Mouse (Mus musculus) liver, embryonic 16.5 days (tissue): Measurements from ENCODE around the gene Gabrr3. TPM values are rescaled to one million over a fixed set of nuclear protein-coding genes. Genes with fewer than 3 reads are reported as not detected.

ENCODE experiments used
- ATAC-seq: fragments of 200-750 bp; cut with Nextera tagmentation; 2 replicates; pipeline ENCODE4 v1.8.0; 2017; ENCODE audit warnings: low read depth, mild to moderate bottlenecking, moderate number of reproducible peaks, moderate library complexity
- H3K27ac ChIP-seq: fragments of 300-500 bp; sonication (generic); 2 replicates; pipeline ENCODE4 v1.5.1; 2014; ENCODE audit warnings: mild to moderate bottlenecking, low read length
- H3K27me3 ChIP-seq: fragments of 300-500 bp; sonication (generic); 2 replicates; pipeline ENCODE4 v1.6.1; 2014; ENCODE audit warnings: low read depth, low read length, mixed read lengths; ENCODE audit not compliant: control insufficient read depth, insufficient read depth
- H3K36me3 ChIP-seq: fragments of 300-500 bp; sonication (generic); 2 replicates; pipeline ENCODE4 v1.6.1; 2014; ENCODE audit warnings: mild to moderate bottlenecking; ENCODE audit not compliant: control insufficient read depth, insufficient read depth
- H3K4me1 ChIP-seq: fragments of 300-500 bp; sonication (generic); 2 replicates; pipeline ENCODE4 v1.6.1; 2014; ENCODE audit warnings: low read depth, low read length, mixed read lengths; ENCODE audit not compliant: control insufficient read depth
- H3K4me2 ChIP-seq: fragments of 300-500 bp; sonication (generic); 2 replicates; pipeline ENCODE4 v1.6.1; 2014; ENCODE audit warnings: low read depth, low read length, mixed read lengths
- H3K4me3 ChIP-seq: fragments of 300-500 bp; sonication (generic); 2 replicates; pipeline ENCODE4 v1.5.1; 2014; ENCODE audit warnings: low read depth, mild to moderate bottlenecking, low read length
- H3K9ac ChIP-seq: fragments of 300-500 bp; sonication (generic); 2 replicates; pipeline ENCODE4 v1.6.1; 2014; ENCODE audit warnings: low read depth, low read length
- H3K9me3 ChIP-seq: fragments of 300-500 bp; sonication (generic); replicated peaks from 2 replicates; pipeline ENCODE4 v1.6.1; 2016; ENCODE audit warnings: low read length; ENCODE audit not compliant: control insufficient read depth
- WGBS: fragments of 180-500 bp; shearing (Covaris S2); extraction: QIAGEN DNeasy Blood & Tissue Kit; methylation state at CpG from one replicate; pipeline ENCODE4 v1.1.7; 2014; ENCODE audit not compliant: insufficient replicate concordance; 5-methylcytosine and 5-hydroxymethylcytosine counted together
- polyA plus RNA-seq: library from polyadenylated mRNA; unstranded; fragments of >200 nt; fragmentation: Nextera tagmentation; extraction: Ambion mirVana; gene quantifications from 2 replicates; pipeline ENCODE4 v1.2.1, GENCODE M21; 2015

The Gabrr3 gene
- polyA plus RNA-seq, 1 experiment from 2014 or later: not detected

DNA sequence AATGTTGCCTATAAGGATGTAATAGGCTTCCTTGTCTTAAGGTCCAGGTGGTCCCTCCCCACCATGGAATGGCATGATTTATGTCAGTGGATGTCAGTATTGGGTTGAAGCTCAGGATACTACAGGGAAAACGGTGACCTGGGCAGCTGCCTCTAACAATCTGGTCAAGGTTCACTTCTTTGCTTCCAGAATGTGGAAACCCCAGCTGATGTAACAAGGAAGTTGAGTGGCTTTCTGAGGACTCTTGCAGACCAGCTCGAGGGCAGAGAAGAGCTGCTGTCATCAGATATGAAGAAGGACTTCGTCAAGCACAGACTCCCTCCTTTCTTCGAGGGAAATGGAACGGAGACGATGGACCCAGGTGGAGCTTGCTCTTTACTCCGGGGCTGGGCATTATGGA is 80.1 kb downstream of the Gabrr3 start:
- 60% methylated on average over 7 of the region's 7 CpGs for WGBS
- H3K4me2 ChIP-seq: no peak overlapping the region
- no peak overlapping the region for H3K9ac ChIP-seq
- peaks cover 24% of the 10 kb centered on the region for H3K36me3 ChIP-seq
- H3K4me3 ChIP-seq: no peak overlapping the region
- ATAC-seq: no peak
- H3K27me3 ChIP-seq: no peaks in the 10 kb centered on the region
- H3K9me3 ChIP-seq: no peaks in the 10 kb centered on the region
- no peak overlapping the region for H3K27ac ChIP-seq
- H3K4me1 ChIP-seq: no peaks in the 10 kb centered on the region

DNA sequence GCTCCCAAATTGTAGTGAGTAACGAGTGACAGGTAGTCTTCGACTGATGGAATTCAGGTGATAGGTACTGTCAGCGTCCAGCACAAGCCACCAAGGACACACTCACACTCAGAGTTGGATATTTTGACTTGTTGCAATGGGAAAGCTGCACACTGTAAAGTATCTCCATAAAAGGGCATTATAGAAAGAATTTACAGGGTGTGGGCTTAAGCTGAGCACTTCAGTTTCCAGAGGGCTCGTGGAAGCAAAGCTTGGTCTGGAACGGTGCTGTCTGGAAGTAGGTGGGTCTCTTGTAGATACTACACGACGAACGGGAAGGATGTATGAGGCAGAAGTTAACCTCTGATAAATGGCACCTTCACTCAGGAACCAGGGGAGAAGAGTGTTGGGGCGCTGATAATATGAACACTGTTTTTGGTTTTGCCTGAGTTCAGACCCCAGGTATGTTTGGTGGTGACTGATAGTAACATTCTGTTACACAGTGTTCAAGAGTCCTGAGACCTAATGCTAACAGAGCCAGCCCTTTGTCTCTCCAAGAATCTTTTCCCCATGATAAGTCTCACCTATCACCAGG is 80.9 kb downstream of the Gabrr3 start:
- Histone ChIP-seq H3K4me1 (no peaks in the 10 kb centered on the region), H3K9ac (no peak overlapping the region), H3K27ac (no peak overlapping the region), H3K36me3 (peaks cover 22% of the 10 kb centered on the region), H3K4me3 (no peak overlapping the region), H3K4me2 (no peak overlapping the region), H3K27me3 (no peaks in the 10 kb centered on the region), H3K9me3 (no peaks in the 10 kb centered on the region)
- peak; percentile 37 for ATAC-seq
- 50% methylated on average over 9 of the region's 9 CpGs for WGBS

DNA sequence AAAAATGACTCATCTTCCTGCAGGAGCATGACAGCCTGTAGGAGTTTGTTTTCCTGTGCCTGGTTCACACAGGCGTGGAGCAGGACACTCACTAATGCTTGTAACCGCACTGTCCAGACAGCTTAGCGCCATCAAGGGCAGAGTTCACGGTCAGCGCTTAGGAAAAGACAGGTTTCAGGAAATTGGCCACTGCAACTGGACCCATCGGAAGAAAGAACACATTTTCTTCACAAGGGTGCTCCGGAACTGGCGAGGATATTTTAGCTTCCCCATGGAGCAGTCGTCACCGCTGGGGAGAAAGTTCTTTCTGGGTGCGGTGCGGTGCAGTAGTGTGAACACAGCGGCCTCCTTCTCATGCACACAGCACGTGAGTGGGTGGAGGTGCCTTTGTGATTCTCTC is 86.1 kb downstream of the Gabrr3 start:
- WGBS: 86% methylated on average over 14 of the region's 14 CpGs
- H3K27ac ChIP-seq: no peak overlapping the region
- no peak for ATAC-seq
- no peaks in the 10 kb centered on the region for H3K27me3 ChIP-seq
- H3K9me3 ChIP-seq: no peaks in the 10 kb centered on the region
- peaks cover 14% of the 10 kb centered on the region for H3K36me3 ChIP-seq
- no peak overlapping the region for H3K4me3 ChIP-seq
- no peaks in the 10 kb centered on the region for H3K4me1 ChIP-seq
- H3K4me2 ChIP-seq: no peak overlapping the region
- no peak overlapping the region for H3K9ac ChIP-seq

DNA sequence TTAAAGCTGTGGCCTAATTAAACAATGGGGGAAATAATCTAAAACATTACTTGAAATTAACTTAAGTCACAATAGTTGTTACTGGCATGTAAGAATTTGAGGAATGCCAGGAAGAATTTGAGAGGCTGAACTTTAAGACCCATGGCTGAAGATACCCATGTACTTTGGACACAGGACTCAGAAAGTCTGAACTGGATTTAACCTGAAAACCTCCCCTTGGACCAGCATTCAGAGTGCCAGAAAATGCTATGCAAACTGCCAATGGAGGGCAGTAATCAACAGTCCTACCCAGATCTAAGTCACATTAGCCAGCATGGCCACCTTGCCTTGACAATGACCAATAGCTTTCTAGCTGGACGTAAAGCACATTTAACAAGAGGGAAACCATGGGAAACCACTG is 90.8 kb downstream of the Gabrr3 start:
- Histone ChIP-seq H3K27ac (no peak overlapping the region), H3K36me3 (no peaks in the 10 kb centered on the region)
- WGBS: 54% methylated on average over 1 of the region's 1 CpGs

DNA sequence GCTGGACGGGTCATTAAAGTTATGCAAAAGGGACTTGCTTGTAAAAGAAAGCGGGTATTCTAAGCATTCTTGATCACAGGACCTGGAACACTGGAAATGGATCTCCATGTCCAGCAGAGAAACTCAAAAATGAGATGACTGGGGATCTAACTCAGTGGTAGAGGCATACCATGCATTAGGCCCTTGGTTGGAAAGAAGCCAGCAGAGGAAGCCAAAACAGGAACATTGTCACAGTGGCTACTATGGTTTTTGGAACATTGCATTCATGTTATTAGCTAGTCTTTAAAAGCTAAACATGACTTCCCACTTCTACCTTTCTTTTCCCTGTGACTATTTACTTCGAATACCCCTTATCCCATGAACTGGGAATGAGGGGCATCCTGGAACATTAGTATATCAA is 92.0 kb downstream of the Gabrr3 start:
- H3K36me3 ChIP-seq: no peaks in the 10 kb centered on the region
- no peaks in the 10 kb centered on the region for H3K9me3 ChIP-seq
- no peak overlapping the region for H3K9ac ChIP-seq
- H3K4me2 ChIP-seq: no peak overlapping the region
- no peaks in the 10 kb centered on the region for H3K27me3 ChIP-seq
- H3K27ac ChIP-seq: no peak overlapping the region
- H3K4me1 ChIP-seq: no peaks in the 10 kb centered on the region
- H3K4me3 ChIP-seq: no peak overlapping the region
- no peak for ATAC-seq
- WGBS: 66% methylated on average over 3 of the region's 3 CpGs

More for the DNA sequence above, 90.8 kb downstream of the Gabrr3 start:
- Histone ChIP-seq H3K4me2 (no peak overlapping the region), H3K9me3 (no peaks in the 10 kb centered on the region), H3K27me3 (no peaks in the 10 kb centered on the region), H3K9ac (no peak overlapping the region), H3K4me3 (no peak overlapping the region), H3K4me1 (no peaks in the 10 kb centered on the region)
- no peak for ATAC-seq

DNA sequence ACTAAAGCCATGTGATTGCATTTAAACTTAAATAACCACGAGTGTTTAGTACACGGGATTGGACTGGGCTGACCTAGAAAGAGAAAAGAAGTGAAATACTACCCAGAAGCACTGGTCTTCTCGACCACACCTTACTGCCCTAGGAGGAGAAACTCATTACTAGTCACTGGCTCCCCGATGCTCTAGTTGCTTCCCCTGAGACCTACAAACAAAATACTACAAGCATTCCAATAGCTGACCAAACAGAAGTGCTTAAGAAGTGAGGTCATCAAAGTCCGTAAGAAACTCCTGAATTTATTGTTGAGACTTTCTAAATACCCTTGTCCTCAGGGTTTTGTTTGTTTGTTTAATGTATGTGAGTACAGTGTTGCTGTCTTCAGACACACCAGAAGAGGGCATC is 102.7 kb downstream of the Gabrr3 start:
- H3K4me1 ChIP-seq: no peaks in the 10 kb centered on the region
- no peak overlapping the region for H3K4me3 ChIP-seq
- no peak overlapping the region for H3K27ac ChIP-seq
- WGBS: 69% methylated on average over 5 of the region's 5 CpGs
- no peaks in the 10 kb centered on the region for H3K36me3 ChIP-seq
- ATAC-seq: no peak
- no peaks in the 10 kb centered on the region for H3K27me3 ChIP-seq
- H3K4me2 ChIP-seq: no peak overlapping the region
- no peak overlapping the region for H3K9ac ChIP-seq
- H3K9me3 ChIP-seq: no peaks in the 10 kb centered on the region

Other genes starting within 250 kb of the Gabrr3 start
- gene Olfr196, start 236.9 kb upstream of the Gabrr3 start, polyA plus RNA-seq: not detected in 2 replicates
- not detected in 2 replicates for gene Olfr198, start 203.8 kb upstream of the Gabrr3 start, polyA plus RNA-seq
- not detected in 2 replicates for gene Olfr199, start 187.6 kb upstream of the Gabrr3 start, polyA plus RNA-seq
- gene Olfr201, start 134.7 kb upstream of the Gabrr3 start, polyA plus RNA-seq: 0.06 and 0.09 TPM in 2 replicates
- gene Olfr202, start 120.5 kb upstream of the Gabrr3 start, polyA plus RNA-seq: not detected in 2 replicates
- gene Olfr203, start 108.5 kb upstream of the Gabrr3 start, polyA plus RNA-seq: not detected in 2 replicates
- not detected in 2 replicates for gene Olfr204, start 89.1 kb upstream of the Gabrr3 start, polyA plus RNA-seq
- not detected in 2 replicates for gene Olfr205, start 76.2 kb upstream of the Gabrr3 start, polyA plus RNA-seq
- gene Olfr206, start 58.1 kb upstream of the Gabrr3 start, polyA plus RNA-seq: not detected in 2 replicates
- not detected in 2 replicates for gene Olfr209, start 43.3 kb upstream of the Gabrr3 start, polyA plus RNA-seq
- 10.5 and 12.0 TPM in 2 replicates for gene Riox2, start 64.4 kb downstream of the Gabrr3 start, polyA plus RNA-seq
- gene Crybg3, start 193.6 kb downstream of the Gabrr3 start, polyA plus RNA-seq: 0.78 and 1.1 TPM in 2 replicates
- gene Arl6, start 232.1 kb downstream of the Gabrr3 start, polyA plus RNA-seq: 2.4 and 2.6 TPM in 2 replicates